Mouse (Mus musculus): ENCODE results near the gene Cfap45.

GRCm38 (mm10) chr1:172514213-172514529, 6.4 kb upstream of the Cfap45 start:
- TF ChIP-seq CTCF (IDR thresholded peaks at IDR 0.05; ENCODE audit: low read depth, low read length) (no peak), POLR2A (IDR thresholded peaks at IDR 0.05; ENCODE audit: borderline replicate concordance, low read depth, low read length) (no peak)
